Mouse (Mus musculus) embryonic facial prominence, embryonic 14.5 days (tissue): ENCODE measurements at regions not wholly inside any gene's neighbourhood (a gene's known extent, or its start where the extent isn't known, plus 50 kb on each side); places are given as distances from the start of the nearest gene placed in this dataset.

ENCODE experiments used
- ATAC-seq: fragments of 200-750 bp; cut with Nextera tagmentation; 2 replicates; pipeline ENCODE4 v1.8.0; 2017; ENCODE audit warnings: low read depth, moderate number of reproducible peaks, moderate TSS enrichment
- DNase-seq: peaks from one replicate; pipeline ENCODE4 v3.0.0-alpha.2; 2015; ENCODE audit warnings: low spot score
- H3K27ac ChIP-seq: fragments of 300-500 bp; sonication (generic); replicated peaks from 2 replicates; pipeline ENCODE4 v1.5.1; 2014; ENCODE audit warnings: low read depth, mild to moderate bottlenecking, low read length, moderate library complexity
- H3K27me3 ChIP-seq: fragments of 300-500 bp; sonication (generic); replicated peaks from 2 replicates; pipeline ENCODE4 v1.6.1; 2014; ENCODE audit warnings: low read length; ENCODE audit not compliant: control insufficient read depth, insufficient read depth
- H3K36me3 ChIP-seq: fragments of 300-500 bp; sonication (generic); 2 replicates; pipeline ENCODE4 v1.6.1; 2014; ENCODE audit warnings: low read length, mixed read lengths; ENCODE audit not compliant: control insufficient read depth, insufficient read depth
- H3K4me1 ChIP-seq: fragments of 300-500 bp; sonication (generic); 2 replicates; pipeline ENCODE4 v1.6.1; 2014; ENCODE audit warnings: antibody characterized with exemption, low read length; ENCODE audit not compliant: control insufficient read depth, insufficient read depth
- H3K4me2 ChIP-seq: fragments of 300-500 bp; sonication (generic); 2 replicates; pipeline ENCODE4 v1.6.1; 2014; ENCODE audit warnings: low read depth, mild to moderate bottlenecking, low read length, moderate library complexity, mixed read lengths
- H3K4me3 ChIP-seq: fragments of 300-500 bp; sonication (generic); 2 replicates; pipeline ENCODE4 v1.5.1; 2014; ENCODE audit warnings: low read depth, mild to moderate bottlenecking, low read length
- H3K9ac ChIP-seq: fragments of 300-500 bp; sonication (generic); 2 replicates; pipeline ENCODE4 v1.6.1; 2014; ENCODE audit warnings: low read depth, mild to moderate bottlenecking, low read length, moderate library complexity, mixed read lengths
- H3K9me3 ChIP-seq: fragments of 300-500 bp; sonication (generic); 2 replicates; pipeline ENCODE4 v1.6.1; 2016; ENCODE audit warnings: low read length; ENCODE audit not compliant: control insufficient read depth
- WGBS: fragments of 180-500 bp; shearing (Covaris S2); extraction: QIAGEN DNeasy Blood & Tissue Kit; methylation state at CpG from one replicate; pipeline ENCODE4 v1.1.7; 2014; 5-methylcytosine and 5-hydroxymethylcytosine counted together

DNA sequence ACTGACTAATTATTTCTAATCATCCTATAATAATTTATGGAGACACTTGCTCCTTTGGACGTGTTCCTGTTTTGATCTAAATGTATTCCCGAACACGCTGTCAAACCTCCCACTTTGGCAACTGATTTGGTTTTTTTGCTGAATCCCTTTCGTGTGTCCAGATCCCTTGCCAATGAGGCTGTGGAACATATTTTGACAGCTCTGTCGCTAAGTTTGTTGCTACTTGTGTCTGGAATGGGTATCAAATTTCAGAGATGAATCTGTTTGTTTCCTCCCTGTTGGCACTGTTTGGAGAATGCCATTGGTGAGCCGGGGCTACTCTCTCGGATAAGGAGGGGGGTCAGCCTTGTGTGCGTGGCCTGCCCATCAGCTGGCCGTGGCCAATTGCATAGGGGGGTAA is 277.2 kb upstream of the Tshz3 start:
- ATAC-seq (no peak), DNase-seq (no peak)
- Histone ChIP-seq H3K36me3 (no peaks in the 10 kb centered on the region), H3K4me3 (no peak overlapping the region), H3K27ac (no peak overlapping the region), H3K4me2 (no peak overlapping the region), H3K9me3 (no peaks in the 10 kb centered on the region), H3K4me1 (no peaks in the 10 kb centered on the region), H3K27me3 (no peaks in the 10 kb centered on the region), H3K9ac (no peak overlapping the region)
- whole genome bisulfite sequencing: 59% methylated on average over 9 of the region's 9 CpGs

DNA sequence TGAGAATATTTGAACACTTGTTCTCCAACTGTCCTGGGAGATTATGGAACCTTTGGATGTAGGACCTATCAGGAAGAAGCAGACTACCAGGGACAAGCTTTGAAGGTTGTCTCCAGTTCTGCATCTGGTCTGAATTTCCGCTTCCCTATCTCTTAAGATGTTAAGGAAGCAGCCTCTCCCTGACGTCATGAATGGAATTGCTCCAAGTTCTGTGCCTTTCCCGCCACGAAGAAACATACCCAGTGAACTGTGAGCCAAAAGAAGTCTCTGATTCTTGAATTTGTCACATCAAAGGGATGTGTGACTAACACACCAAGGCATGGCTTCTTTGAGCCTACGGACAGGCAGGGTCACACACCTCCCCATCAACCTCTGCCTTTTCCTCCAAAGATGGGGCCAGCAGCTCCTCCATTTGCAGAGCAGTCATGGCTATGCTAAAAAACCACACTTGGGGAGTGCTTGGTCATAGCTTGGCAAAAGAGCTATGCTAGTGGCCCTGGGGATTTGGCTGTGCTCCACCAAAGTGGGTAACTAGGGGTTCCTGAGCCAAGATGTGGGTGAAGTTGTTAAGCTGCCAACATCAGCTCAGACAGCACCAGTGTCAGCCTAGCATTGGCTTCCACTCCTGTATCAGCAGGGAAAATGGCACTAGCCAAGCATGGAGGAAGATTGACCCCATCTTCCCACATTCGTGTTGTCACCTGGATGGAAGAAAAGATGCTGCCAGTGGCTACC is 248.6 kb upstream of the Tshz3 start:
- Histone ChIP-seq H3K4me1 (no peaks in the 10 kb centered on the region), H3K4me3 (no peak overlapping the region), H3K27me3 (no peaks in the 10 kb centered on the region), H3K9ac (no peak overlapping the region), H3K9me3 (no peaks in the 10 kb centered on the region), H3K4me2 (no peak overlapping the region), H3K27ac (no peak overlapping the region), H3K36me3 (no peaks in the 10 kb centered on the region)
- DNase-seq (peak; percentile 34), ATAC-seq (no peak)
- WGBS: 55% methylated on average over 6 of the region's 6 CpGs

DNA sequence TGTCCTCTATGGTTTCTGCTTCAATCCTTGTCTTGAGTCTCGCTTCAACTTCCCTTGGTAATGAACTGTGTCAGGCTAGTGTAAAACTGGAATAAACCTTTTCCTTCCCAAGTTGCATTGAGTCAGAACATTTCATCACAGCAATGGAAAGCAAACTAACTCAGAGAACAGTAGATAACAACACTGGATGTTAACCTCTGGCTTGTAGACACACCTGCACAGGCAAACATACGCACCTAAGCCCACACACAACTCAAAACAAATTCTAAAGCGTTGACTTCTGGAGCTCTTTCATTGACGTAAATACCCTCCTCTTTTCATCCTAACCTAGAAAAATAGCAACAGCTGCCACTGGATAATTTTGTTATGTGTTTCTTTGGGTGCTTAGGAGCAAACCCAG is 244.1 kb upstream of the Tshz3 start:
- 88% methylated on average over 4 of the region's 4 CpGs for WGBS
- Histone ChIP-seq H3K9me3 (no peaks in the 10 kb centered on the region), H3K4me1 (no peaks in the 10 kb centered on the region), H3K4me3 (no peak overlapping the region), H3K27me3 (no peaks in the 10 kb centered on the region), H3K36me3 (no peaks in the 10 kb centered on the region), H3K27ac (no peak overlapping the region), H3K4me2 (no peak overlapping the region), H3K9ac (no peak overlapping the region)
- DNase-seq (no peak), ATAC-seq (no peak)

DNA sequence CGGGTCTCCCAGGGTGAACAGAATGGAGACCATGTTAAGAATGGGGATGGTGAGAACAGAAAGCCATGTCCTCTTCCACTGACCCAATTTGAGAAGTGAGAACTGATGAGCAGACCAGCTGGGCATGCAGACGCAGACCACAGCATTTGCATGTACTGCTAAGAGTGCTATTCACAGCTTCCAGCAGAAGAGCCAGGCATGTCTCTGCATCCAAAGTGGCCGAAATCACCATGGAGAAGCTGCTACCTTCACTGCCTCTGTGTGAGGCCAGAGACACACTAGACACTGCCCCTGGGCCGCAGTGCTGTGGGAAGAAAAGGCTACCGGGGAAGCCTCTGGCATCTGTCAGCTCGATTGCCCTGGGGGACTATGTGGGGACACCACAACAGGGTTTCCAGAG is 241.8 kb upstream of the Tshz3 start:
- H3K9me3 ChIP-seq: no peaks in the 10 kb centered on the region
- H3K4me2 ChIP-seq: no peak overlapping the region
- ATAC-seq: no peak
- DNase-seq: no peak
- no peaks in the 10 kb centered on the region for H3K4me1 ChIP-seq
- H3K4me3 ChIP-seq: no peak overlapping the region
- no peak overlapping the region for H3K9ac ChIP-seq
- no peaks in the 10 kb centered on the region for H3K27me3 ChIP-seq
- no peaks in the 10 kb centered on the region for H3K36me3 ChIP-seq
- WGBS: 86% methylated on average over 6 of the region's 6 CpGs
- H3K27ac ChIP-seq: no peak overlapping the region

DNA sequence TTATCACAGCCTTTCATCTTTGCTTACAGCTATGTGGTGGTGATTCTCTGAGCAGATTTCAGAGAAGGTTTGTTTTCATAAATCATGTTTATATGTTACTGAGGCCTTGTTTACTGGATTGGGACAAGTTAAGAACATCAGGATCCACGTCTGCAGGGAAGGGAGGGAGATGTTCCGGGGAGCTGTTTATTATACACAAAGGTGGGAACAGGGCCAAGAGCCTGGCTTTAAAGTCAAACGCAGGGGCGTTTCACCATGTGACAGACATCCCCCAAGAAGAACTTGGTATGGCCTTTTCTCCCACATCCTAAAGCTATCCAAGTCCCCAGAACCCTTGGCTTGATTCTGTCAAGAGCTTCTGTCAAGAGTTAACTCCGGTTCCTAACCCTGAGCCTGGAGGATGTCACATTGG is 235.5 kb upstream of the Tshz3 start:
- Histone ChIP-seq H3K4me1 (no peaks in the 10 kb centered on the region), H3K4me3 (no peak overlapping the region), H3K27ac (no peak overlapping the region), H3K9ac (no peak overlapping the region), H3K36me3 (no peaks in the 10 kb centered on the region), H3K4me2 (no peak overlapping the region), H3K27me3 (no peaks in the 10 kb centered on the region), H3K9me3 (no peaks in the 10 kb centered on the region)
- no peak for DNase-seq
- 63% methylated on average over 5 of the region's 5 CpGs for WGBS
- ATAC-seq: no peak

DNA sequence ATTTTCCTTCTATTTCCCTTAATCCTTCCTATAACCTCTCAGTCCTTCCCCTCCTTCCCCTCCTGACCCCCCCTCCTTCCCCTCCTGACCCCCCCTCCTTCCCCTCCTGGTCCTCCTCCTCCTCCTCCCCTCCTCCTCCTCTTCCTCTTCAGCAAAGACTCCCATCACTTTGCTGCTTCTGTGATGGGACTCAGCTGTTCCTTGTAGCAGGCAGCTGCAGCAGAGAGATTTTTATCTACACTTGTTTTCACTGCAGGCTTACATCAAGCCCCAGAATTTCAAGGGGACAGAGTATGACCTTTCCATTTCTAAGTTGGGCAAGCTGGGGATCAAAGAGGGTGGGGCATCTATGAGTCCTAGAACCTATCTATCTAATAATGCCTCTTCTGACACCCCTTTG is 228.5 kb upstream of the Tshz3 start:
- no peaks in the 10 kb centered on the region for H3K27me3 ChIP-seq
- H3K9me3 ChIP-seq: no peaks in the 10 kb centered on the region
- DNase-seq (no peak), ATAC-seq (no peak)
- H3K4me1 ChIP-seq: no peaks in the 10 kb centered on the region
- H3K4me2 ChIP-seq: no peak overlapping the region
- no peak overlapping the region for H3K27ac ChIP-seq
- H3K9ac ChIP-seq: no peak overlapping the region
- H3K36me3 ChIP-seq: no peaks in the 10 kb centered on the region
- no peak overlapping the region for H3K4me3 ChIP-seq

DNA sequence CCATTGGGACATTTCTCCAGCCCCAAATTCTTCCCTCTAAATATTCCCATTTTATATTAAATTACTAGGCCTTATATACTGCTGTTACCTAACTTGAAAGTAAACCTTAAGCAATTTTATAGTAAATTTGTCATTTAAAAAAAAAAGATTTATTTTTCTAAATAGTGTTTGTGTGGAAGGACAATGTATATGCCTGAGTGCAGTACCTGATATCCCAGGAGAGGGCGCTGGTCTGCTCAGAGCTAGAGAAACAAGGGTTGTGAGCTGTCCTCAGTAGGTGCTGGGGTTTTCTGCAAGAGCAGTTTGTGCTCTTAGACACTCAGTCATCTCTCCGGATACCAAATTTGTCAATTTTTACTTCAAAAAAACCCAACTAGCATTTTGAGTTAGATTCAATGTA is 224.4 kb upstream of the Tshz3 start:
- no peaks in the 10 kb centered on the region for H3K27me3 ChIP-seq
- WGBS: 80% methylated on average over 2 of the region's 2 CpGs
- no peak overlapping the region for H3K9ac ChIP-seq
- no peak overlapping the region for H3K4me2 ChIP-seq
- no peaks in the 10 kb centered on the region for H3K36me3 ChIP-seq
- ATAC-seq (no peak), DNase-seq (no peak)
- H3K27ac ChIP-seq: no peak overlapping the region
- no peaks in the 10 kb centered on the region for H3K9me3 ChIP-seq
- no peak overlapping the region for H3K4me3 ChIP-seq
- H3K4me1 ChIP-seq: no peaks in the 10 kb centered on the region

DNA sequence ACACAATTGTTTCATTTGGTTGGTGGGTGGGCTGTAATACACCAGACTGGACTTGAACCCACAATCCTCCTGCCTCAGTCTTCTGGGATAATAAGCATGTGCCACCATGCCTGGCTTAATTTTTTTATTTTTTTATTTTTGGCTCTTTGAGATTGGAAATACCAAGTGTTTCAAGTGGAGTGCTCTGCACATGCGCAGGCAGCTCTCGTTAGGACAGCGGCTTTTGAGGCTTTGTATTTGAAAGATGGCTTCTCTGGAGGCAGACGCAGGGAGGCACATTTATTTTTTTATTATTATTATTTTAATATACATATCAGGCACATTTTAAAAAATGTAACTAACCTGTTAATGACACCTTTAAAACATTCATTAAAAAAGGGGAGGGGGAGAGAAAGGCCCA is 221.5 kb upstream of the Tshz3 start:
- no peak overlapping the region for H3K4me2 ChIP-seq

DNA sequence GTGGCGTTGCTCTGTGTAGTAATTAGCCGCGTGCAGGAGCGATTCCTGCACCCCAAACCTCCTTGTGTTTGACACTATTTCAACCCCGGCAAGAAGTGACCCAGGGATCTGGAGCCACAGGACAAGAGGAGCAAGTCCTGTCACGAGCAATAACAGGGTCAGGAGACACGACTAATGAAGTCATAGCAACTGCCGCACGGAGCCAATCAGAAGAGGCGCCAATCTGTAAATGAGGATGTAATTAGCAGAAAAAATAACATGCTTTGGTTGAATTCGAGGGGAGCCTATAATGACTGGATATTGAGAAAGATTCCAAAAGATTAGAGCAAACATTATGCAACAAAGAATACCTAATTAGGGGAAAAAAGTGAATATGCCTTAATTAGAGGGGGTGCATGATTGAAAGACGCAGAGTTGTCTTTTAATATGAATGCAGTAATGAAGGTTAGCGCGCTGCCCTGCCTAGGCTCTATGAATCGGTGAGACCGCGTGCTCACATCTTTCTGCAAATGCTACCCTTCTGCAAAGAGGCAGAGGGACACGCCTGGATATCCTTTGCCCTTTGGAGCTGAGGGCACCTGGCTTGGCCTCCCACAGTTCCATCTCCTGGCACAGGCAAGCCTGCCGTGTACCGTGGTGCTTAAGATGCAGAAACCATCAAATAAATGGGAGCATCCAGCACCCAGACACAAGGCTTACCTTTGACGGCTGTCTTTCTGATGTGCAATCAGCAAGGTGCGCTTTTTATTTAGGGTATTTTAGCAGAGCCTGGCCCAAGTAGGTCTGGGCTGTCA is 220.9 kb upstream of the Tshz3 start:
- Histone ChIP-seq H3K36me3 (no peaks in the 10 kb centered on the region), H3K4me1 (no peaks in the 10 kb centered on the region), H3K27ac (no peak overlapping the region), H3K4me2 (no peak overlapping the region), H3K4me3 (no peak overlapping the region), H3K27me3 (no peaks in the 10 kb centered on the region), H3K9me3 (no peaks in the 10 kb centered on the region), H3K9ac (no peak overlapping the region)
- 71% methylated on average over 22 of the region's 22 CpGs for WGBS
- ATAC-seq: no peak
- no peak for DNase-seq

More for the DNA sequence above, 221.5 kb upstream of the Tshz3 start:
- ATAC-seq (no peak), DNase-seq (no peak)
- 86% methylated on average over 4 of the region's 4 CpGs for WGBS
- no peaks in the 10 kb centered on the region for H3K36me3 ChIP-seq
- H3K27ac ChIP-seq: no peak overlapping the region
- no peak overlapping the region for H3K9ac ChIP-seq
- no peaks in the 10 kb centered on the region for H3K4me1 ChIP-seq
- no peaks in the 10 kb centered on the region for H3K27me3 ChIP-seq
- H3K9me3 ChIP-seq: no peaks in the 10 kb centered on the region
- no peak overlapping the region for H3K4me3 ChIP-seq
